Mouse (Mus musculus) layer of hippocampus, adult 9-10 months (tissue): ENCODE data around the gene Mcrip1.
"Not testable (repeated sequence)": the region's sequence is repeated elsewhere in the genome, so short reads cannot be mapped to it uniquely, and the experiment has no call there.

Experiments
- DNase-seq: peaks from one replicate; pipeline ENCODE4 v3.0.0; 2022; ENCODE audit warnings: low spot score

The Mcrip1 gene

DNA sequence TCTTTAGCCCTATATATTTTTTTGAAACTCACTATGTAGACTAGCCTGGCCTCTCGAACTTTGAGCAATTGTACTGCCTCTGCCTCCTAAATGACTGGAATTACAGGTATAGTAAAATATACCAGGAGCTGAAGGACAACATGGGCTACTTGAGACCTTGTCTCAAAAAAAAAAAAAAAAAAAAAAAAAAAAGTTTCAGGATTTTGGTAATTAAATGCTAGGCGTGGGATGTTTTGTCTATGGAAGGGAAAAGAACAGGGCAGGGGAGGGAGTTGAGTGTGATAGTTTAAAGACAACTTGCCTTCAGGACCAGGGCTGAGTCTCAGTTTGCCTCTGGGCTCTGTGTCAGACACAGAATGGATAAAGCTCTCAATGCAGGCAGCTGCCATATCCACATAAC lies 25.5 kb upstream of the Mcrip1 start:
- DNase-seq = no peak

DNA sequence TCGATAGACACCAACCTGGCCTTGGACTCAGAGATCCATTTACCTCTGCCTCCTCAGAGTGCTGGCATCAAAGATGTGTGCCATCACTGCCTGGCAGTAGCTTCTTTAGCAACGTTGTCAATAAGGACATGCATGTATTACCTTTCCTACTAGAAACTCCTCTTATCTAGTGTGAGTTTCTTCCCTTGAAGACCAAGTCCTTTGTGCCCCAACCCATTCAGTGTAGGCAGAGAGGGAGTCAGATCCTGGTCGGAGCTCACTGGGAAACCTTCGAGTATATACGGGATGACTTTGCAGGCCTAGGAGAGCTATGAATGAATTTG lies 24.7 kb upstream of the Mcrip1 start:
- DNase-seq = no peak

DNA sequence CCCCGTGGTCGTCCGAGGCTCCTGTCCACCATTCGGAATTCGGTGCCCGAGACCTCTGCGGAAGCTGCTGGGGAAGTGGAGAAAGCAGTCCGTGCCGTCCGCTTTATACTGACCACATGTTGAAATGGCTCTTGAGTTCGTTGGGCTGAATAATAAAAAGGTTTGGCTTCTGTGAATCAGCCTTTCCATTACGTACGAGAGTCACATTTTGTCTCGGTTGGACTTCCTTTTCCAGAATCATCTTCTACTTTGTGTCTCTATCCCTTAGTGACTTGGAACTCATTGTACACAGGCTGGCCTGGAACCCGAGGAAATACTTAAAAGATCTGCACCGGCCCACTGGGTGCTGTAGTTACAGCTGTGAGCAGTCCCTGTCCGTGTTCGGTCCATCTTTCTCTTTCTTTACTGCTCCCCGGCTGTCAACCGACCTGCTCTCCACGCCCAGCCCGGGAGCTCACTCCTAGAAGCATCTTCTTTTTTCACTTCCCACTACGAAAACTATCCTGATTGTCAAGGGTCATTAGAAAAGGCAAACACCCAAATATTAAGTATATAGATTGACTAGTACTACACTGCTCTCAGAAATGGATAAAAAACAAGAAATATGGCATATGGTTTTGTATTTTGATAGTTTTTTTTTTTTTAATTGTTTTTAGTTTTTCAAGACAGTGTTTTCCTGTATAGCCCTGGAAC lies 24.2 kb upstream of the Mcrip1 start:
- DNase-seq = no peak

DNA sequence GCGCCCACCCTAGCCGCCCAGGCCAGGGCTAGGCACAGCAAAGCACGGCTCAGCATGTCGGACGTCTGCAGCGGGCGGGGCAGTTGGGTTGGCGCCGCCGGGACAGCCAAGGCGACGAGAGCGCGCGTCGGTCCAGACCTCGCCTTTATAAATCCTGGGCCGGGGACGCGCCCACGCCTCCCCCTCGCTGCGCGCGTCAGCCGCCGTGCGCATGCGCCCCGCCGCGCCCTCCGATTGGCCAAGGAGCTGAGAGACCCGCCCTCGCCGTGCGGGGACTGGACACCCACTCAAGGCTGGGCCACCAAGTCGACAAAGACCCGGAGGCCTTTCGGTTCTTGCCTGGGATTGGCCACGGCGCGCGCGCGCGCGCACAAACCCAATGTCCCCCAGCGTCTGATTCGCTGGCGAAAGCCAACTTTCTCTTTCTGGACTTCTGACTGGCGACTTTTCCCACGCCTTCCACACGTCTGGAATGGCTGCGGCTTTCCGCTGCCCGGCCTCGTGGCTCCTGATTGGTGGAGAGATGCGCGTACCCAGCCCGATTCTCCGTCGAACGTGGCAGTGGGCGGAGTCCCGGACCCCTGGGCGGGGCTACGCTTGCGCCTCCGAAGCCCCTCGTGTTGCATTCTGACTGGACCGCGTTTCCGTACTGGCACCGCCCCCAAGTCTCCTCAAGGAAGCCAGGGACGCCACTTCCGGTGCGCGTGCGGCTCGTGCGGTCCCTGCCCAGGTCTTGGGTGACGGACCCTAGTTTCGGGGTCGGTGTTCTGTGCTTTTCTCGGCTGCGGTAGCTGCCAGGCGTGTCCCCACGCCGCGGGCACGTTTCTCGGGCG lies 23.4 kb upstream of the Mcrip1 start, which contains the start of gene P4hb:
Gene P4hb (minus strand): TSS at position 502 of the 833 bp plus-strand sequence.
- DNase-seq = peak; percentile 98

DNA sequence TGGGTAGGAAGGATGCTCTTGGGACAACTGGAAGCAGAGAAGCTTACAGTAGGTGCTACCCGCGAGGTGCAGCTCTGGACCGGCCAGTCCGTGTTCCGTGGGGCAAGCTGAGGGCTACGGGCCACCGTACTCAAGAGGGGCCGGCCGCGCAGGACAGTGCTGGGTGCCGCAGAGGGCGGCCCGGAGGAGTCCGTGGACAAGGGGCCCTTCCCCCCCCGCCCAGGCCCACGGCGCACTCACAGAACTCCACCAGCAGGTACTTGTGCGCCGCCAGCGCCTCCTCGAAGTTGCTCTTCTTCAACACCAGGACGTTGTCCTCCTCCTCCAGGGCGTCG lies 22.9 kb upstream of the Mcrip1 start:
- DNase-seq = no peak

DNA sequence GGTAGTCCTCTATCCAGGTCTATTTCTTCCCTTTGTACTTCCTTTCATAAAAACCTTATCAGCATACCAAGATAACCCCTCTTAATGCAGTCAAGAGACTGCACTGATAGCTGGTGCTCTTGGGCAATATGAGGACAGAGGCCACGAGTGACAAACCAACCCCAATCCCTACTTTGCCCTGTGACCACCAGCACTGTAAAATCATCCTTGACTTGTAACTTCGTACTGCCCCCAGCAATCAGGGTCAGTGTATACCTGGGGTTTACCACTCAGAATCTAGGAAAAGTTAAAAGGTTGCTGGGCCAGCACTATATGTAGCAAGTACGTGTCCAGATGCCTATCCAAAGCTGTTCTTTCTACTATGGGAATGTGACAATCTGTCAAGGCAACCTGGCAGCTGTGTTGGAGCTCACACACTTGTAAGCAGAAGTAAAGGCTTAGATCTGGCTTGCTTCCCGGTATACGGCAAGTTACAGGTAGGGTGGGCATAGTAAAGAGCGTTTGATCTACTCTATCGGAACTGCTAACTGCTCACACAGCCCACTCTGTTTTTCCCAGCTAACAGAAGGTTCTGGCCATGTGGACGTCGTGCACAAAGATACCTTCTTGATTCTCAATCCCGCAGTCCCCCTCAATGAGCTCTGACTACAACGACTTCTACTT lies 22.4 kb upstream of the Mcrip1 start:
- DNase-seq = no peak

DNA sequence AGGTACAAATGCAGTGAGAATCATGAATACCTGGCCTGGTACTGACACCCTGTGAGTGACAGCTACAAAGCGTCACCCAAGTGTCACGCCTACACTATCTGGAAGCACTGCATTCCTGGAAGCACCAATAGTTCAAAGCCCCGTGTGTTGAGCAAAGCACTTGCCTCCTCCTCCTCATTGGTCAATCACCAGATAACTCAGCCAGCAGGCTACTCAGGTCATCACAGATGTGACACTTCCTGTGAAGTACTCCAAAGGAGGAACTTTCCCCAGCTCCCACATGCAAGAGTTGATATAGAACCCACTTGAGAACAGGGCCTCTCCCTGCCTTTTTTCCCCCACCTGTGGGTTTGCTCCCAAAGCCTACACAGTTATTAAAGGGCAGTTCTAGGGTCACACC lies 21.6 kb upstream of the Mcrip1 start:
- DNase-seq = no peak

DNA sequence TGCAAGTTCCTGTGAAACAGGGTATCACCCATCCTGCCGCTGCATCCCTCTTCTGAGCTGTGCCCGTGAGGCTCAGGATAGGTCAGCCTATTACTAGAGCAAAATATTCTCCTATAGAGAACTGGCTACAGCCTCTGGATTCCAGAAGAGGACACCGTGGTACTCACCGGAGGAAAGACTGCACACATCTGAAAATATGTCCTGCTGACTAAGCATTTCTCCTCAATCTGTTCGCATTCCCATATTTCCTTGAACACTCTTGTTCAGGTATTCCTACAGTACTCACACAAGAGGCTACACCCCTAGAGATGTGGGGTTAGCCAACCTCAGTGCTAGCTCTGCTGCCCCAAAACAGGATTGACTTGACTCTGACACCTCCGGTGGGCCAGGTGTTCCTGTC lies 18.8 kb upstream of the Mcrip1 start:
- DNase-seq = no peak

DNA sequence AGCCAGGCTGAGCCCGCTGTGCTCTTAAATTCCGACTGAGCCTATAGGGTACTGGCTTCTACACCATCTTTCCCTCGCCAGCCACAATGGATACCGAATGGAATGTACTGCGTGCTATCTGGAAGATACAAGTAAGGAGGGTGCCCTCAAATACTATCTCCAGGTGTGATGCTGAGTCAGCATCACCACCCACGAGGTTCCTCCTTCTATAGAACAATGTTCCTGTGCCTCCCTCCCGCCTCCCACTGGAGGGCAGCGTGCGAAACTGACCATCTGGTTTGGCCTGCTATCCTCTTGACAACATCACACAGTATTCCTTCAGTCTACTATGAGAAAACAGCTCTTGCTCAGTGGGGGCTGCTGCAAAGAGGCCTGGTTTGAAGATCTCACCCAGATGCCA lies 15.6 kb upstream of the Mcrip1 start:
- DNase-seq = no peak

DNA sequence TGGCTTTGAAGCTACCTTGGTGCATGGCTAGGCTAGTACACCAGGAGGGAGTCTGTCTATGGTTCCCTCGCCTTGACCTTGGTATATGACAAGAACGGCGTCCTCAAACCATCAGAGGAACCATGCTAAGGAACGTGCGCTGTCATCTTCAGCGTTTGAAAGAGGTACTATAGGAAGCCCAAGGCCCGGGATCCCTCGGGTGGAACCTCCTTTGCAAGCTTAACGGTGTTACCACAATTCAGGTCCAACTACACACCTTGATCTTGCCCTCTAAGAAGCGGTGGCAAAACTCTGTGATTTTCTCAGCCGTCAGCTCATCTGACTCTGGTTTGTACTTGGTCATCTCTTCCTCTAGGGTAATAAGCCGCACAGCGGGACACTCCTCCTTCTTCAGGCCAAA lies 13.4 kb upstream of the Mcrip1 start:
- no peak for DNase-seq

DNA sequence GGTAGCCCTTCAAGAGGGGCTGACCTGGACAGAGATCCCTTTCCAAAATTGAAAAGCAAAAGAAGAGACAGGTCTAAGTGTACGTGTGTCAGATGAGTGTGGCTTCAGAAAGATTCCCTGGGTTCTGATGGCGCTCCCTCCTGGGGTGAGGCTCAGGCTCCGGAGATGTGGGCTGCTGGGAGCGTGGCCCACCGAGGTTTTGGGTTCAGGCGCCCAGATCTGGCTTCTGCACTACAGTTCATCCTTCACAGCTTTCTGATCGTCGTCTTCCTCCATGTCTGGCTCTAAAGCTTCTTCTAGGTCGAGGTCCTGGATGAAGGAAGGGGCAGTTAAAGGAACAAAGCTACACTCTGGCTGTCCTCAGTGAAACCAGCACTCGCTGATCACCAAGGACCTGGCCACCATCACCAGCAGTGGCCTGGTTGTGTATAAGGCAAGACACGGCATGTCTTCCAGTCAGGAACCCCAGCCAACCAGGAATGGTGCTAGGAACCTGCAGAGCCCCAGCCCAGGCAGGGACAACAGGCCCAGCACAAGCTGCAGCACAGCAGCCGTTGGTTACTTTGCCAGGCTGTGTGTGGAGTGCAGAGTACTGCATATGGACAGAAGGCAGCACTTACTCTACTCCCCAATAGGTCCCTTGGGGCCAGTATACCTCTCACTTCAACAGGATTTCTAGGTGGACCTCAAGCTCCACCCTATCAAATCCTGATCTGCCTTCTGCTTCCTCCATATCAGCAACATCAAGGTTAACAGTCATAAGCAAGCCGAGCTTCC lies 11.6 kb upstream of the Mcrip1 start:
- DNase-seq = no peak

DNA sequence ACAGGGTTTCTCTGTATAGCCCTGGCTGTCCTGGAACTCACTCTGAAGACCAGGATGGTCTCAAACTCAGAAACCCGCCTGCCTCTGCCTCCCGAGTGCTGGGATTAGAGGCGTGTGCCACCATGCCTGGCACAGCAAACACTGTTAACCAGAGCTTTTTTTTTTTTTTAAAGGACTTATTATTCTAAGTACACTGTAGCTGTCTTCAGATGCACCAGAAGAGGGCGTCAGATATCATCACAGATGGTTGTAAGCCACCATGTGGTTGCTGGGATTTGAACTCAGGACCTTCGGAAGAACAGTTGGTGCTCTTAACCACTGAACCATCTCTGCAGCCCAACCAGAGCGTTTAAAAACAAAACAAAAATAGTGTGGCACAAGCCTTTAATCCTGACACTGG lies 9.3 kb upstream of the Mcrip1 start:
- DNase-seq = not testable (repeated sequence)

DNA sequence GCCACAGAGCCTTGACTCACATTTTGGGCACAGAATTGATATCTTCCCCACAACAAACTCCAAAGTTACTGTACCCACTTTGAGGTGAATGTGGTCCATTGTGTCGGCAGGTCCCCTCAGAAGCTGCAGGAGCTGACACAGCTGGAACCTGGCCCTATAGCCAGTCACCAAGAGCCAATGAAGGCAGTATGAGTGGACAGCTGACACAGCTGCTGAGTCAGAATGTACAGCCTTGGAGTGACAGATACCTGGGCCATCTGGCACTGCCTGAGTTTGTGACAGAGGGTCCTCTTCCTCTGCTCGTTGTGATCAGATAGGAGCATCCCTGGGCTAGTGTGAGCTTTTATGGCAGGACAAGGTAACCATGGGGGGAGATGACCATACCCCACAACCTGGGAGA lies 5.7 kb upstream of the Mcrip1 start:
- DNase-seq = no peak

DNA sequence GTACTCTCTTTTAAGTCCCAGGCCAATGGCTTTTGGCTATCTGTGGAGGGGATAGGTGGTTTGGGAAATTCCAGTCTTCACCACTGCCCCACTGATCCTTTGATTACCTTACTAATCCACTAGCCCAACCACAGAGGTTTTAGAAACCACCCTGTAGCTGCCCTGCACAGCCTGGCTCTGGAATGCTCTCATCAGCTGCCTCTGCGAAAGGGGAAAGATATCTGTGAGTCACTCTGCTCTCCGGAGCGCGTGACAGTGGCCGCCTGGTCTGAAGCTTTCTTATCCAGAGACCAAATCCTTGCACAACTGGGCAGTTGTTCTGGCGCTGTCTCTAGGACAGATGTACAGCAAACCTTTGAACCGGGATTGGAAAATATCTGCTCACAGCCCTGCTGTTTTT lies 5.3 kb upstream of the Mcrip1 start:
- no peak for DNase-seq

DNA sequence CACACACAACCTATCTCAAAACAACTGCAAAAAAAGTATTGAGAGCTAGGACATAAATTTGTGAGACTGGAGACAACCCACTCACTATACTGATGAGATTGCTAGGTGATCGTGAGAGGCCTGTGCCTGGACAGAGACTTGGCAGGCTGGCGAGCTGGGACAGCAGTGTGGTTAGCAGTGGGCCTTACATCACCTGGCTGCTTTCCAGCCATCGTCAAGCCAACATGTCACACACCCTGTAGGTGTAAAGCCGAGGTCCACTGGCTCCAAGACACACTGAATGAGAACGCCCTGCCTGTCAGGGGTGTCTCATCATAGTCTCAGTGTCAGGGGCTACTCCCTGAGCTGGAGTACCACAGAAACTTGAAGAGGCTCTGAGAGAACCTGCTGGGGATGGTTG lies 3.2 kb upstream of the Mcrip1 start:
- DNase-seq = no peak

DNA sequence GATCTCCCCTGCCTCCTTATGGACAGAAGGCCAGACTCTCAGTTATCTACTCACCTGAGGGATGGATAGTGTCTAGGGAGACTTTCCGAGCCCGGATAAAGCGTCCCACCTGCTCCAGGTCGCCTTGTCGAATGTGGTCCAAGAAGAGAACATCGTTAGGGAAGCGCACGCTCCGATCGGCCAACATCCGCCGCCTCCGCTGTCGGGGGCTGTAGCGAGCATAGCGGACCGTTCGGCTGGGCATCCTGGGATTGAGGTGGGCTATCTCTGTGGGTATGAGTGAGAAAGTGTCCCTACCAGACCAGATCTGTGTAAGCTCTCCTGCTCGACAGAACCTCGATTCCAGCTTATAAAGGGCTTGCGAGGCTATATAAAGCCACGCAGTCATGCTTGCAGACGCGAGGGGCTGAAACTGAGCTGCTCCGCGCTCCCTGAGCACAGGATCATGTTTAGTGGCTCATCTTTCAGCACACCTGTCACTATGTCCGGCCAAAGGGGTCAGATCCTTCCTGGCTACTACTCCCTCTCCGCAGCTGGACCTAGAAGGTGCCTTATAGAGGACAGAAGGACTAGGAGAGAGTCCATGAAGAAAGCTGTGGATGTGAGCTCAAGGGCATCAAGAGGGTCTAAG lies 1.4 kb upstream of the Mcrip1 start, which contains the start of gene Ppp1r27:
Gene Ppp1r27 (minus strand): TSS at position 323 of the 631 bp plus-strand sequence.
- no peak for DNase-seq

DNA sequence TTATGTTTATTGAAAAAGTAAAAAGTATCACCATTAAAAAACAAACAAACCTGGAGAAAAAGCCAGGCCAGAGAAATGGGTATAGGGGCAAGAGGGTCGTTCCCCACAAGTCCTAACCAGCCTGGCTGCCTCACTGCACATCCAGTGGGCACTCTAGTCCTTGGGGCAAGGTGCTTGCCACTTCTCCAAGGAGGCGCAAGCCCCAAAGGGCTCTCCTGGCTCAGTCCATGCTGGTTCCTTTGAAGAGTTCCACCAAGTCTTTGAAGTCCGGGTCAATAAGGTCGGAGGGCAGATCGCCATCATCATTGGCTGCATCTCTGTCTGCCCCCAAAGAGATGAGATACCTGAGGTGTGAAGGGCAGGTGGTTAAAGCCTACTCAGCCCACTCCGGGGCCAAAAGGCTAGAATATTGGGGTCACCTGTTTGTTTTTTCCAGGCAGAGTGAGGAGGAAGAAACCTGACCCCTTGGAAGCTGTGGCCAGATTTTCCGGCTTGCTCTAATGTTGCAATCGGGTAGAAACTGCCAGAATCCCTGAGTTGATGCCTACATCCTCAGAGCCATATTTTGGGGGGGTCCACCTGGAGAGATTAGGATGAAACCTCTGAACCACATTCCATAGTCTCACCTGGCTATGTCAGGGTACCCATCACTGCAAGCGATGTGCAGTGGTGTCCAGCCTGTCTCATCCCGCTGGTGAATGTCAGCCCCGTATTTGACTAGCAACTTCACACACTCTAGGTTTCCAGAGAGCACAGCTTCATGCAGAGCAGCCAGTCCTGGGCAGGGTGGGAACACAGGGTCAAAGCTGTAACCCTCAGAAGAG lies 671 bp upstream of the Mcrip1 start:
- DNase-seq = no peak

DNA sequence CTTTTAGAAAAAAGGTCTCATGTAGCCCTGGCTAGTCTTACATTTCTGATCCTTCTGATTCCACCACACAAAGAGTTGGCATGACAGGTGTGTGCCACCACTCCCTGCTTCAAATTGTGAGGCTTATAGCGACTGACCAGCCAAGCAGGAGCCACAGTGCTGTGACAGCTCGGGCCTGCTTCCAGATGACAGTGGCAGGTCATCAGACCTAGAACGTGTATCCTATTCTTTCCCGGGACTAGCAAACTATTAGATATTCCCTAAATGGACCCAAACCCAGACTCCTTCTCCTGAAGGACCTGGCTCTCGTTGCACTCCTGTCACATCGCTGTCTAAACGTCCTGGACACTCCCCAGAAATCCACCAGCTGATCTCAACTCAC lies 750 bp downstream of the Mcrip1 start:
- no peak for DNase-seq

DNA sequence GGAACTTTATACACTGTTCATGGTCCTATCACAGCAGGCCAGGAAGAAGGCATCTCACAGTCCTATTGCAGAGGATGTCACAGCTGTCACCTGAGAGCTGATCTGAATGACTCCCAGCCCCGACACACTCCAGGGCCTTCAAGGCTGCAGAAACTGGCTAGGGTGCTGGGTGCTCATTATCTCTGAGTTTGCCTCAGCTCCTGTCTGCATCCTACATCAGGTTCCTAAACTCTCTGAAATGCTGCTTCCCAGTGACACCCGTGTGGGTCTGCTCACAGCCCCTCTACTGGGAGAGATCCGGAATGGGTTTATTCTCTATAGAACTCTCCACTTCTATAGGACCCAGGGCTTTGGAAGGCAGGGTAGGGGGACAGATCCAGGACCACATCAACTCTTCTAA lies 1.3 kb downstream of the Mcrip1 start:
- DNase-seq = no peak

DNA sequence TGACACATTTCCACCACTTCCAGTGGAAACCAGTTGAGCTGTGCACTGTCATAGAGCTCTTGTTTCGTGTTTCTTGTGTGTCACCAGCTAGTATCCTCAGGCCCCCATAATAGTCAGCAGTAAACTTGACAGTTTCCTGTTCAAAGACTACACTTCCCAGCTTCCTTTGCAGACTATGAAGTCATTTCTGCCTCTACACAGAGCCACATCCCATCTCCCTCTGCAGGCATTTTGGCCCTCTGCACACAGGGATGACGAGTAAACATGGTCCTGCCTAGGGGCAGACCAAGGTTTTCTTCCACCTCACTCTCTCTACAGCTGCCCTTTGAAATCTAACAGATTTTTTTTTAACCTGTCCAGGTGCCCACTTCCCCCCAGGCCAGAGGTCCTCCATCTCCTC lies 2.1 kb downstream of the Mcrip1 start:
- no peak for DNase-seq

DNA sequence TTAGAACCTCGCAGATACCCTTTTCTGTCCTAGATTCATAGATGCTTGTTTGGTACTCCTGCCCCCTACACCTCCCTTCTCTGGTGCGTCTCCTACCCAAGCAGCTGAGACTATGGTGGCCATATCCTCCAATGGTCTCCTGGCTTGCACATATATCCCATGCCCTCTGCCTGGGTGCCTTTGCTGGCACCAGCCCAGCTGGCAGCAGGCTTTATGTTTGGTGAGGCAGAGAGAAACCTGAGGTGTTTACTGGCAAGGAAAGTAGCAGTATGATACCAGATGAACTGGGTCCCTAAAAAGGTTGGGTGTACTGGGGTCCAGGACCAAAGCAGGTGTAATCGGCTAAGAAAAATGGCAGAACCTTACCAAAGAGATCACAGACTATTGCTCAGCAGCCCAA lies 3.6 kb downstream of the Mcrip1 start:
- DNase-seq = no peak
